Mouse (Mus musculus) kidney, postnatal 10 days (tissue): ENCODE measurements at regions not wholly inside any gene's neighbourhood (a gene's known extent, or its start where the extent isn't known, plus 50 kb on each side); places are given as distances from the start of the nearest gene placed in this dataset.

Experiments used
- DNase-seq: peaks from one replicate; pipeline ENCODE4 v3.0.0; 2021; ENCODE audit warnings: mixed read lengths

DNA sequence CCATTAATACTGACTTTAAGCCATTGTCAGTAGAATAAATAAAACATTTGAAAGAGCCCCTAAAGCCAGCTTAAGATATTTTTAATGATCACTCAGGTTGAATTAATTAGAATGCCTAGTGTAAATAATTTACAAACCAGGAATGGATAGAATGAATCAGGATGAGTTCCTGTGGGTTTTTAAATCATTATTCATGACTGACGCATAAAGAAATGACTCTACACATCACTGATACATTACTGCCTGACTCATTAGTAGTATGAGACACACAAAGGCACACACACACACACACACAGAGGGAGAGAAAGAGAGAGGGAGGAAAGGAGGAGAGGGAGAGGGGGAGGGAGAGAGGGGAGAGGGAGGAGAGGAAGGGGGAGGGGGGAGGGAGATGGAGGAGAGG, 612.0 kb downstream of the Ipmk start:
- DNase-seq, result no peak

DNA sequence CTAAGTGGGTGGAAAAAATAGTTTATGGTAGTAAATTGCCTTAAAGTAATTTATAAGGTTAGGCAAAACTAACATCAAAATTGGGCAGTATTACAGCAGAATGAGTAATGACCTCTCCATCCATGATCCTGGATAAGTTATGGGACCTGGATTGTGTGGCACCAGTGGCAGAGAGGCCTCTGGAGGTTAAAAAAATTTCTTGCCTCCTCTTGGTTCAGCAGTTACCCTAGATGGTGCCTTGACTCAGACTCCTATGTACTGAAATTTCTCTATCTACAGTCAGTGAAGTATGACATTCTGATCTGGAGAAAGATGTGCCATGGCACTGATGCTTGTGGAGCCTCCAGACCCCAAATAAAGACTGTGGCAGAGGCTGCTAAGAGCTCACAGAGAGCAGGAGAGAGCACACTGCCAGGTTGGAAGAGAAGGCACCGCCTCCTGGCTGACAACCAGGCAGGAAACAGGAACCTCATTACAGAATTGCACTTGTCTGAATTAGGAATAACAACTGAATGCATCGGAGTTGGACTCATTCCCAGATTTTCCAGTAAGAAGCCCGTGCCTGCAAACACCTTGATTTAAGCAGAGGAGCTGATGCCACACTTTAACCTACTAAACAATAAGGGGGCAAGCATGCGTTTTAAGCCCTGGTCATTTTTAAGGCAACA, 613.0 kb downstream of the Ipmk start:
- no peak for DNase-seq

DNA sequence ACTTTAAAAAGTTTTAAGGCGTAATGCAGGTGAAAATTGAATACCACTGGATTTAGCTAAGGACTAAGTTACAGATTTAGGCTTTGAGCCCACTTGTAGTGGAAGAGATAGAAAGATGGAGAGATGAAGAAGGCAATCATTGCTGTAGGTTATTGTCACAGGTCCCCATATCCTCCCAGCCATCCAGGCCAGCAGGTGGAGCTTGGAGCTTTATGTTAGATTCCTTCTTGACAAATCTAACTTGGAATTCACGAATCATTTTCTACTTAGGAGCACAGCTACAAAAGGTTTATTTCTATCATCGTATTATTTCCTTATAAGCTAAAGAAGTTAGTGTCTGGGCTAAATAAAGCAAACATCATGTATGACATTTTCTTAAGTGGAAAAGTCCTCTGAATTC, 630.5 kb downstream of the Ipmk start:
- peak; percentile 8 for DNase-seq

DNA sequence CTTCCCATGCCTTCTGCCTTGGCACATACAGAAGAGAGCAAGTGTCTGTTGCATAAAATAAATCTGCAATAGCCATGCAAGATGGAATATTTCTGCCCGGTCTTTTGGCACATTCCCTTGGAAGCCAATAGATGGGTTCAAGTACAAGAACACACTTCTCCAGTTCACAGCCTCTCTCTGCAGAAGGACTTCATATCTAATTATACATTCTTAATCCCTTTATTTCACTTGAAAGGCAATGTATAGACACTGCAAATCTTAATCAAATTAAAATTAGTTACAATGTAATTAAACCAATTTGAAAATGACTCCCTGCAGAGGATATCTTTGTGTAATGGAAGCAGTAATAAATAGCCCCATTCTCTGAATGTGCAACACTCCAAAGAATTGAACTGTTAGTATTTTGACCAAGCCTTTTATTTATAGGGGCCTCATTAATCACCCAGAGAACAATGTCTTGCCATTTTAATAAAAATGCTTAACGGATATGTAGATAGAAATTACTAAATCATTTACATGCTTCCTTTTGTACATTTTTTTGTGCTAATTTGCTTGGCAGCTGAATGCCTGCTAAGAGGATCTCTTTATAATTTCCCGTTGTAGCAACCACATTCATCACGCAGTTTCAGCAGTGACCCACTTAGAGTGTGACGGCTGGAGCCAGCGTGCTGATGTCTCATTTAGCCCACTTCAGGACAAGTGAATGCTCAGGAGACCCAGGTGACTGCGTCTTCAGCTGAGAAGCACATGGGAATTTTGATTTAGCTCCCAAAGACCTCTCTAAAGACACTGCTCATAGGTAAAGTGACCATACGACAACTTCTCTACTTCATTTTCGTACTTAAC, 651.5 kb upstream of the Zwint start:
- DNase-seq, result no peak
